Mouse (Mus musculus) spleen, postnatal 14 days (tissue): ENCODE results near the gene Aldh1a3.
A peak's percentile ranks its signal among the peaks of the same experiment; 100 is the strongest.

Source experiments
- DNase-seq, 2 experiments: peaks; one replicate each; pipeline ENCODE4 v3.0.0; 2021 to 2022; ENCODE audit warnings: low spot score in 2 of 2

The Aldh1a3 gene

DNA sequence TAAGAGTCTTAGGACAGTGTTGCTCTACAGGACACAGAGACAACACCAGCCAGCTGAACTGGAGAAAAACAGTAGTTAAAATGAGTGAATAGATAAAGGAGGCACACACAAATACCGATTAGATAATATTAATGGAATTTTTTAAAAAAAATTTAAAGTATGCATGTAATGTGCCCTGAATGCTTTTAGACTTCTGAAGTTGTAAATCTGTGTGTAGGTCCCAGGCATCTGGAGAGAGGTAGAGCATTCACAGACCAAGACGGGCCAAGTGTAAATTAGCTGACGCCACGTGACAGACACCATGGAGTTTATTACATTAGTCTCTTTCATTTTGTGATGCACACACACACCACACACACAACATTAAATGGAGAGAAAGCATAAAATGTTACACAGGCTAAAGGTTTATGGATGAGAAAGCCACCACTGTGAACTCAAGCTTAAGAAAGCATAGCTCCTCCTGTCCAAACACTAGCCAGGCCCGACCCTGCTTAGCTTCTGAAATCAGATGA lies 57.3 kb downstream of the Aldh1a3 start:
- DNase-seq = no peak

- DNase-seq = no peak
These were observed 58.0 kb downstream of the Aldh1a3 start for GRCm38 (mm10) chr7:66369071-66369933.

GRCm38 (mm10) chr7:66365904-66366303 lies 61.4 kb downstream of the Aldh1a3 start, which contains the start of gene Gm10974:
Gene Gm10974 (plus strand): TSS chr7:66365905.
- DNase-seq = no peak

- no peak for DNase-seq
These were observed 61.9 kb downstream of the Aldh1a3 start for GRCm38 (mm10) chr7:66365411-66365810.

DNA sequence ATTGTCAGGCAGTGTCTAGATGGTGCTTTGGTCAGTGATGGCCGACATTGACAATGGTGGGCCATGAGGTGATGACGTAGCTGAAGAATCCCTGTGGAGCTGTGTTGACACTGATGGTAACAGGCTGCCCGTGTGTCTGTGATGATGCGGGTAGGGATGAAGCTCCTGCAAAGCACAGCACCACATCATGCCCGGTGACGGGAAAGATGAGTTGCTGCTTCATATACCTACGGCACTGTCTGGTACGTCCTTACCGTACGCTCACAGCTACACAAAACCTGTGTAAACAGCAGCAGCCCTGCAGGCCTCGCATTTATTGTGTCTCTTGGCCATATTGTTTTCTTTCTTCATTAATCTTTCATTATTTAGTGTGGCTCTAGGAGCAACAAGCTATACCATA lies 62.8 kb downstream of the Aldh1a3 start:
- no peak for DNase-seq

- no peak for DNase-seq
These were observed 68.3 kb downstream of the Aldh1a3 start for GRCm38 (mm10) chr7:66359044-66359443.

DNA sequence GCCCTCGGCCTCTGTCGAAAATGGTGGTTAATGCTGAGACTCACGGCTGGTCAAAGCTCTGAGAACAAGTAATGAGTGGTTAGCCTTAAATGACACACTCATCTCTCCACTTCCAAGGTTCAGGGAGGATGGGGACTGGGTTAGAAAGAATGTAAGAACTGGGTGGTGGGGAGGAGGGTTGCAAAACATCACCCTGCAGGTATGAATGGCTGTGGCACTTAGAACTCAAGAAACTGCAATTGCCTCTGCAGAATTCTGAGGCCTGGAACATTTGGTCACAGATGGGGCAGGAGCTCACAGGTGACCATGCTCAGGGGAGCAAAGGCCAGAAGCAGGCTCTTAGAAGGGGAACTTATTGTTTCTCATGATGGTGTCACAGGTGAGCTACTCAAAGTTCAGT lies 68.9 kb downstream of the Aldh1a3 start:
- DNase-seq = no peak

DNA sequence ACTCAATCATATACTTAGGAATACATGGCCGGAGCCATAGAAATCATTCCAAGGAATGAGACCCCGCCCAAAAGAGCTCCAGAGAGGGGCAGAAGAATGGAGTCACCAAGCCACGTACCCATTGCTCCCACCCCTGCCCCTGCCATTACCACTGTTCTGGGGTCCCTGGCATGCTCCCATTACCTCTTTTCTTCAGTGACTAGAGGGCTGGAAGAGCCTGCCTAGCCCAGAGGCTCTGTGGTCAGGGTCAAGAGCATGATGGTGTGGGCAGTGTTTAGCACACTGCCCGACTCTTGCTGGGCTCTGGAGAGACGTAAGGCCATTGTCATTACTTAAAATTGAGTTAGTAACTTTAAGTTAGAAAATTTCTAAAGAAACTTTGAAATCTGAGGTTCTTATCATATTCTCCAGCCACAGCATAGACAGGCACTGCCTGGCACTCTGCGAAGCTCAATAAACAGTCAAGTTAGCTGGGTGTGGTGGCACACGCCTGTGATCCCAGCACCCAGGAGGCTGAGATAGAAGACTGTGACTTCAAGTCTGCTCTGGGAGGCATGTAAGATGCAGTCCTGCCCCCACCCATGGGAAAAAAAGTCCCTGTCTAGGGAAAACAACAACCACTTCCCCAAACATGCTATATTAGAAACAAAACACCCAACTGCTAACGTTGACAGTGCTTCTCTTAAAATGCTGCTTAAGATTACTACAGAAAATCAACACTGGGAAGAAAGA lies 71.4 kb downstream of the Aldh1a3 start:
- no peak for DNase-seq

DNA sequence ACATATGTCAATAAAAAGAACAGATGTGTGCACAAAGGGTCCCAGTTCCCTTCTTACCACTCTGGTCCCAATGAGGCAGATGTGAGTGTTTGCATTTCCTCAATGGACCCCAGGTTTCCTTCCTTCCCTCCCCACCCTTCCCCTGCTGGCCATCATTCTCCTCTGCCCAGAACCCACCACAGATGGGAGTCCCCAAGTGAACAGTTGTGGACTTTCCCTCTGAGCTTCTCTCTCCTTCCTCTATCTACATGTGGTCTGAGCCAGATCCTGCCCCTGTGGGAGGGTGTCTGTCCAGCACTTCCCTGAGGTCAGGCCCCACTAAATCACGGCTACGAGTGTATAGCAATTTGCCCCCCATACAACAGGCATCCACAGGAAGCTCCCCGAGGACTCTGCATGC lies 72.4 kb downstream of the Aldh1a3 start:
- no peak for DNase-seq

GRCm38 (mm10) chr7:66351074-66351473 lies 76.2 kb downstream of the Aldh1a3 start:
- DNase-seq = no peak

GRCm38 (mm10) chr7:66349670-66350069 lies 77.6 kb downstream of the Aldh1a3 start:
- no peak for DNase-seq

DNA sequence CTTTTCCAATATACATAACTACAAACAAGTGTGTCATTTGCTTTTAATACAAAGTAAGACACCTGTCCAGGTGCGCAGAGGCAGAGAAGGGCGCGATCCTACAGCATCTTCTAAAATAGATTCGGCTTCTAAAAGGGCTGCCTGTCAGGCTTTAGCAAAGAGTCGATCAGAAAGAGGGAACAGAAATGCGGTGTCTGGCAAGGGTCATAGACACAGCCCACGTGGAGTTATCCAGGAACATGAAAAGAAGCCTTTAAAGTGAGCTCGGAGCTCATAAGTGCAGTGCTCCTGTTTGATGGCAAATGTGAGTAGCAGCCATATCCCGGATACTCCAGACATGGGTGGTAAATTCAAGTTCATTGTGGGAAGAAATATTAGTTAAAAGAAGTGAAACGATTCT lies 78.7 kb downstream of the Aldh1a3 start:
- no peak for DNase-seq

GRCm38 (mm10) chr7:66346959-66347663 lies 80.2 kb downstream of the Aldh1a3 start:
- DNase-seq = no peak

- no peak for DNase-seq
These were observed 84.0 kb downstream of the Aldh1a3 start for GRCm38 (mm10) chr7:66343307-66343706.

DNA sequence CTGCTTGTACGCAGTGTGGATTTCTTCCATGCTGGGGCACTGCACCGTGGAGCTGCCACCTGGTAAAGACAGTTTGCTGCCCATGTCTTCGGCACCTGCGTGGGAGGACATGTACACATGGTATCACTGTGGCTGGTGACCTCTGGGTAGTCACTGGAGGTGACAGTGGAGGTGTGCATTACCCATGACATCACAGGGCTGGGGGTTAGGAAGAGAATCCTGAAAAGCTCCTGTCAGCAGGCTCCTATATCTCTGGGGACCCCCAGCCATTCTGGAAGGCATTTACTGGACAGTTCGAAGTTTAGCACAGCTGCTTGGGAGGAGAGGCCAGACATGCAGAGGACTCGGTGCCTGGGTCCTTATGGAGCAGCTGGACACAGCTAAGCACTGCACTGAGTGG lies 84.5 kb downstream of the Aldh1a3 start:
- no peak for DNase-seq

DNA sequence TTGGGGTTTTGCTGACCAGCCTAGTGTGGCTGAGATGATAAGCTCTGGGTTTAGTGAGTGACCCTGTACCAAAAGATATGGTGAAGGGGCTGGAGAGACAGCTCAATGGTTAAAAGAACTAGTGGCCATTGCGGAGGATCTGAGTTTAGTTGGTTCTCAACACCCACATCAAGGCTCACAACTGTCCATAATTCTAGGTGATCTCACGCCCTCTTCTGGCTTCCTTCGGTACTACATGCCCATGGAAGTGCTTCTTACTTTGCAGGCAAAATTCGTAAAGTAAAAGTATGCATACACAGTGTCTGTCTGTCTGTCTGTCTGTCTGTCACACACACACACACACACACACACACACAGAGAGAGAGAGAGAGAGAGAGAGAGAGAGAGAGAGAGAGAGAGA lies 85.0 kb downstream of the Aldh1a3 start:
- DNase-seq = peak in 1 of 2 experiments; percentile 43
